In the genomic region with DNA sequence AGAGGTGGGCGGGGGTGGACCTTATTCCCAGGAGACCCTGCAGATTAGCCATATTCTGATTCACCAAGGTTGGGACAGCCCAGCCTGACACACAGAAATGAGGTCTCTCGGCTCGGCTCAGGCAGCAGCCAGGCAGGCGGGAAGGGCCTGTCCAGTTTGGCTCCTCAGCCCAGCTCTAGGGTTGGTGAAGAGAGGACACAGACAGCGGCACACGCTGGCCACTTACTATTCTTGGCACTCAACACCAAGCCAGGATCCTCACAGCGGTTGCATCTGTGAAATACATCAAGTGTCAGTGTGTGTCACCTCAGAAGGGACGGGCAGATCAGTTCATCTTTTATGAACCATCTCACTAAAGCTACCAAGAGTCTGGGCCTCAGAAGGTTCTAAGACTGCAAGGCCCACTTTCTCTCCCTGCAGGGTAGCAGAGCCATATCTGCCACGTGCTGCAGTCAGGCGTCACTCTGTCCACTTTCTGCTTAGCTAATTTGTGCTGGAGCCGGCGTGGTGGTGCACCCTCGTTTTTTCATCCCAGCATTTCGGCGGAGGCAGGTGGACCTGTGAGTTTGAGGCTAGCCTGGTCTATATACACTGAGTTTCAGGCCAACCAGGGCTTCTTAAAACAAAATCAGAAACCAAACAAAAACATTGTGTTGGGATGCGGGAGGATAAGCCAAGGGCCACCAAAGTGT, we compare ENCODE assay signal across 8 mouse cellular contexts. TPM values are rescaled to one million over a fixed set of nuclear protein-coding genes. Genes with fewer than 3 reads are reported as not detected.
DNase-seq lines count a peak whose midpoint lies in the region; ATAC-seq and TF ChIP-seq lines count a peak whose summit lies in the region.

No protein-coding gene starts in this region.

- 70% methylated on average over 16 of the region's 16 CpGs for WGBS in limb, embryonic 12.5 days
- 74% methylated on average over 16 of the region's 16 CpGs for WGBS in stomach, embryonic 14.5 days

- peak overlapping the region; percentile 55 for H3K4me2 ChIP-seq in limb, embryonic 12.5 days
- peak overlapping the region; percentile 65 for H3K4me2 ChIP-seq in stomach, embryonic 14.5 days (replicated peaks; ENCODE audit: low read depth, low read length)

- DNase-seq in gastrocnemius, adult 2 months, result peak; percentile 75
- no peak for DNase-seq in adrenal gland, adult 8-10 months
- no peak for DNase-seq in left cerebral cortex, adult 9 months (ENCODE audit: low spot score in 2 of 2)

- H3K9me3 ChIP-seq in erythroblast, embryonic 14.5 days (ENCODE audit: control insufficient read depth, low read length), result no peaks in the 10 kb centered on the region
- H3K9me3 ChIP-seq in ES-Bruce4 (replicated peaks; ENCODE audit: control insufficient read depth, insufficient read depth, low read length, poor library complexity, severe bottlenecking), result no peaks in the 10 kb centered on the region
- no peaks in the 10 kb centered on the region for H3K9me3 ChIP-seq in limb, embryonic 12.5 days
- H3K9me3 ChIP-seq in stomach, embryonic 14.5 days (ENCODE audit: control insufficient read depth, low read depth, low read length), result no peaks in the 10 kb centered on the region

- peaks cover 8% of the 10 kb centered on the region for H3K36me3 ChIP-seq in erythroblast, embryonic 14.5 days (ENCODE audit: control insufficient read depth)
- H3K36me3 ChIP-seq in ES-Bruce4 (ENCODE audit: control insufficient read depth, insufficient read depth, low read length, poor library complexity, severe bottlenecking), result no peaks in the 10 kb centered on the region
- peaks cover 22% of the 10 kb centered on the region for H3K36me3 ChIP-seq in limb, embryonic 12.5 days
- H3K36me3 ChIP-seq in stomach, embryonic 14.5 days (ENCODE audit: control insufficient read depth, insufficient read depth, low read length), result peaks cover 3% of the 10 kb centered on the region; the same call in 1 of the 2 replicates

- H3K27ac ChIP-seq in ES-Bruce4 (ENCODE audit: insufficient read depth, low read length), result no peak overlapping the region
- H3K27ac ChIP-seq in gastrocnemius, adult 2 months, result peak overlapping the region; percentile 80
- peak overlapping the region; percentile 98 for H3K27ac ChIP-seq in limb, embryonic 12.5 days
- H3K27ac ChIP-seq in stomach, embryonic 14.5 days (ENCODE audit: low read length), result peak overlapping the region; percentile 92

- peak overlapping the region; percentile 62 for H3K4me3 ChIP-seq in erythroblast, embryonic 14.5 days (replicated peaks)
- 0 out of 2 replicates have a peak overlapping the region, but pooled peaks have one; percentile 43 for H3K4me3 ChIP-seq in ES-Bruce4 (ENCODE audit: low read depth, low read length)
- H3K4me3 ChIP-seq in gastrocnemius, adult 2 months, result peak overlapping the region; percentile 77
- peak overlapping the region; percentile 37 for H3K4me3 ChIP-seq in limb, embryonic 12.5 days (replicated peaks)
- H3K4me3 ChIP-seq in stomach, embryonic 14.5 days (ENCODE audit: low read depth, low read length), result peak overlapping the region; percentile 44

- TF ChIP-seq EP300 in ES-Bruce4 (IDR thresholded peaks at IDR 0.05; ENCODE audit: insufficient read depth, low read depth, low read length), result no peak

- H3K27me3 ChIP-seq in erythroblast, embryonic 14.5 days (ENCODE audit: control insufficient read depth), result peaks cover 41% of the 10 kb centered on the region
- H3K27me3 ChIP-seq in ES-Bruce4 (ENCODE audit: control insufficient read depth, insufficient read depth, low read length, poor library complexity, severe bottlenecking), result no peaks in the 10 kb centered on the region
- H3K27me3 ChIP-seq in limb, embryonic 12.5 days, result no peaks in the 10 kb centered on the region
- H3K27me3 ChIP-seq in stomach, embryonic 14.5 days (ENCODE audit: control insufficient read depth, insufficient read depth, low read length), result no peaks in the 10 kb centered on the region

- peak overlapping the region; percentile 25; the same call in 1 of the 2 replicates for H3K9ac ChIP-seq in ES-Bruce4 (ENCODE audit: low read depth, poor library complexity, severe bottlenecking)
- peak overlapping the region; percentile 61 for H3K9ac ChIP-seq in limb, embryonic 12.5 days (replicated peaks)
- H3K9ac ChIP-seq in stomach, embryonic 14.5 days (replicated peaks; ENCODE audit: low read depth, low read length), result 0 out of 2 replicates have a peak overlapping the region, but pooled peaks have one; percentile 41

- intact Hi-C loops in gastrocnemius, adult 2 months (cut with DNase I), result no loop called here

- no peak for ATAC-seq in erythroblast, adult 5-6 weeks (replicated peaks; ENCODE audit: low FRiP score, poor library complexity, severe bottlenecking)
- no peak for ATAC-seq in limb, embryonic 12.5 days (ENCODE audit: insufficient number of reproducible peaks, insufficient read depth, low FRiP score, low TSS enrichment, low read depth)
- no peak for ATAC-seq in stomach, embryonic 14.5 days (ENCODE audit: insufficient number of reproducible peaks, insufficient read depth, low FRiP score, low read depth)

- peaks cover 44% of the 10 kb centered on the region for H3K4me1 ChIP-seq in erythroblast, embryonic 14.5 days (ENCODE audit: control insufficient read depth)
- peaks cover 8% of the 10 kb centered on the region for H3K4me1 ChIP-seq in ES-Bruce4 (ENCODE audit: control insufficient read depth, insufficient read depth, low read length)
- H3K4me1 ChIP-seq in limb, embryonic 12.5 days (replicated peaks), result peaks cover 45% of the 10 kb centered on the region
- H3K4me1 ChIP-seq in stomach, embryonic 14.5 days (ENCODE audit: control insufficient read depth, insufficient read depth, low read length), result peaks cover 18% of the 10 kb centered on the region

- no peak for TF ChIP-seq CTCF in ES-Bruce4 (IDR thresholded peaks at IDR 0.05; ENCODE audit: low read depth, low read length)
- peak; percentile 6; the same call in 1 of the 2 replicates for TF ChIP-seq CTCF in gastrocnemius, adult 2 months (IDR thresholded peaks at IDR 0.05)

- no peak for TF ChIP-seq POLR2A in ES-Bruce4 (IDR thresholded peaks at IDR 0.05; ENCODE audit: insufficient read depth, low read length)

RNA-seq across cellular contexts. Expression of gene Tmem209, which starts 50.4 kb away (rescaled TPM):
- polyA plus RNA-seq in erythroblast, embryonic 14.5 days (2012), result 0.37 and 0.53 TPM in 2 replicates
- 19.4 and 22.2 TPM in 2 replicates for total RNA-seq in erythroblast, adult 5-6 weeks (2015; ENCODE audit: low replicate concordance)
- total RNA-seq in erythroblast, adult 5-6 weeks (2017; ENCODE audit: low replicate concordance), result 15.9 and 16.3 TPM in 2 replicates
- polyA plus RNA-seq in ES-Bruce4 (2011; ENCODE audit: insufficient read depth, insufficient read length, low read depth, missing spikeins), result 126 and 130 TPM in 2 replicates
- 10 to 100 TPM in 1 of 2 experiments, 1 to 10 TPM in 1; 7.1 to 11.4 TPM for total RNA-seq in gastrocnemius, adult 2 months (2021)
- polyA plus RNA-seq in limb, embryonic 12.5 days (2016; fragmentation: Nextera tagmentation; extraction: Ambion mirVana), result 36.4 and 39.9 TPM in 2 replicates
- 39.8 and 45.0 TPM in 2 replicates for polyA plus RNA-seq in stomach, embryonic 14.5 days (2014; fragmentation: Nextera tagmentation; extraction: Ambion mirVana)
- total RNA-seq in adrenal gland, adult 8-10 months (2022), result 10 to 100 TPM; 24.4 to 32.6 (median 28.6) TPM

RNA-seq across cellular contexts. Expression of gene Ssmem1, which starts 50.4 kb away (rescaled TPM):
- not detected in 2 replicates for polyA plus RNA-seq in erythroblast, embryonic 14.5 days (2012)
- not detected in 2 replicates for total RNA-seq in erythroblast, adult 5-6 weeks (2015; ENCODE audit: low replicate concordance)
- total RNA-seq in erythroblast, adult 5-6 weeks (2017; ENCODE audit: low replicate concordance), result 1.3 TPM in 1 of 2 replicates, not detected in the other
- polyA plus RNA-seq in ES-Bruce4 (2011; ENCODE audit: insufficient read depth, insufficient read length, low read depth, missing spikeins), result not detected in 2 replicates
- total RNA-seq in gastrocnemius, adult 2 months (2021), result under 1 TPM; 0.18 to 0.20 TPM
- 0.50 TPM in 1 of 2 replicates, not detected in the other for polyA plus RNA-seq in limb, embryonic 12.5 days (2016; fragmentation: Nextera tagmentation; extraction: Ambion mirVana)
- polyA plus RNA-seq in stomach, embryonic 14.5 days (2014; fragmentation: Nextera tagmentation; extraction: Ambion mirVana), result 0.52 TPM in 1 of 2 replicates, not detected in the other
- total RNA-seq in adrenal gland, adult 8-10 months (2022), result under 1 TPM in 3 of 4 experiments, not detected in 1; 0.24 to 0.92 (median 0.35) TPM

RNA-seq across cellular contexts. Expression of gene Klhdc10, which starts 57.5 kb away (rescaled TPM):
- 0.87 and 0.88 TPM in 2 replicates for polyA plus RNA-seq in erythroblast, embryonic 14.5 days (2012)
- 7.5 and 7.7 TPM in 2 replicates for total RNA-seq in erythroblast, adult 5-6 weeks (2015; ENCODE audit: low replicate concordance)
- total RNA-seq in erythroblast, adult 5-6 weeks (2017; ENCODE audit: low replicate concordance), result 12.1 and 18.4 TPM in 2 replicates
- polyA plus RNA-seq in ES-Bruce4 (2011; ENCODE audit: insufficient read depth, insufficient read length, low read depth, missing spikeins), result 32.8 and 38.1 TPM in 2 replicates
- total RNA-seq in gastrocnemius, adult 2 months (2021), result 10 to 100 TPM; 35.8 to 44.4 TPM
- 41.8 and 49.8 TPM in 2 replicates for polyA plus RNA-seq in limb, embryonic 12.5 days (2016; fragmentation: Nextera tagmentation; extraction: Ambion mirVana)
- 24.8 and 29.3 TPM in 2 replicates for polyA plus RNA-seq in stomach, embryonic 14.5 days (2014; fragmentation: Nextera tagmentation; extraction: Ambion mirVana)
- 10 to 100 TPM; 76.8 to 85.9 (median 84.7) TPM for total RNA-seq in adrenal gland, adult 8-10 months (2022)

Comparison
In these comparisons a context has a peak if more than half of its experiments do, and no peak if none do; other contexts are left out.
1. RNA of gene Tmem209, which starts 50.4 kb away (polyA plus RNA-seq): 126 to 130 TPM in ES-Bruce4, 36.4 to 39.9 TPM in limb, embryonic 12.5 days and 39.8 to 45.0 TPM in stomach, embryonic 14.5 days; 0.37 to 0.53 TPM in erythroblast, embryonic 14.5 days; every median in the first group is over 10 times any median in the second.
2. RNA of gene Klhdc10, which starts 57.5 kb away (polyA plus RNA-seq): 41.8 to 49.8 TPM in limb, embryonic 12.5 days, 32.8 to 38.1 TPM in ES-Bruce4 and 24.8 to 29.3 TPM in stomach, embryonic 14.5 days; 0.87 to 0.88 TPM in erythroblast, embryonic 14.5 days; every median in the first group is over 10 times any median in the second.
3. Peak in every context shown above with its lines, with median percentiles within 50 percentile points of each other: H3K4me3 ChIP-seq and H3K9ac ChIP-seq.